Mouse (Mus musculus) bone marrow, adult 2 months (tissue): ENCODE measurements around the gene Pmepa1.

Source experiments
- CTCF ChIP-seq: fragments of 200-500 bp; IDR thresholded peaks from 2 replicates; pipeline ENCODE4 v1.5.1; 2011; ENCODE audit warnings: low read length, control low read depth; ENCODE audit not compliant: control insufficient read depth, insufficient read depth
- POLR2A ChIP-seq: fragments of 200-500 bp; IDR thresholded peaks from 2 replicates; pipeline ENCODE4 v1.6.1; 2011; ENCODE audit warnings: low read depth, mild to moderate bottlenecking, control low read depth, low read length, borderline replicate concordance; ENCODE audit not compliant: control insufficient read depth

- TF ChIP-seq CTCF (no peak), POLR2A (no peak)
These were observed 29.1 kb downstream of the Pmepa1 start for GRCm38 (mm10) chr2:173247197-173247596.
